Mouse (Mus musculus) cerebellum, adult 2 months (tissue): ENCODE results near the gene Tox3. TPM values are rescaled to one million over a fixed set of nuclear protein-coding genes. Genes with fewer than 3 reads are reported as not detected.
A peak's percentile ranks its signal among the peaks of the same experiment; 100 is the strongest.

Experiments used
- DNase-seq, 2 experiments: peaks; one replicate each; pipeline ENCODE4 v3.0.0; 2021
- H3K27ac ChIP-seq: fragments of 200-500 bp; 2 replicates; pipeline ENCODE4 v1.5.1; 2012; ENCODE audit warnings: low read length, control low read depth, inconsistent platforms; ENCODE audit not compliant: insufficient read depth
- H3K27me3 ChIP-seq: fragments of 200-500 bp; 2 replicates; pipeline ENCODE4 v1.6.1; 2012; ENCODE audit warnings: inconsistent platforms, mild to moderate bottlenecking, low read length, moderate library complexity; ENCODE audit not compliant: control insufficient read depth, insufficient read depth
- H3K4me1 ChIP-seq: fragments of 200-500 bp; 2 replicates; pipeline ENCODE4 v1.6.1; 2011; ENCODE audit warnings: low read length; ENCODE audit not compliant: control insufficient read depth, insufficient read depth
- H3K4me3 ChIP-seq: fragments of 200-500 bp; replicated peaks from 2 replicates; pipeline ENCODE3; 2011; ENCODE audit warnings: mild to moderate bottlenecking, low read depth, low read length, control low read depth; ENCODE audit not compliant: insufficient read depth
- CTCF ChIP-seq: fragments of 200-500 bp; IDR thresholded peaks from 2 replicates; pipeline ENCODE4 v1.5.1; 2011; ENCODE audit warnings: low read depth, mild to moderate bottlenecking, control low read depth, low read length, moderate library complexity, borderline replicate concordance; ENCODE audit not compliant: insufficient read depth
- POLR2A ChIP-seq: fragments of 200-500 bp; IDR thresholded peaks from 2 replicates; pipeline ENCODE4 v1.6.1; 2011; ENCODE audit warnings: low read length, control low read depth, borderline replicate concordance; ENCODE audit not compliant: insufficient read depth
- WGBS: fragments of 180-500 bp; shearing (Covaris S2); methylation state at CpG from one replicate; pipeline ENCODE4 v1.1.7; 2018; 5-methylcytosine and 5-hydroxymethylcytosine counted together
- polyA plus RNA-seq: library from polyadenylated mRNA; depleted of rRNA; stranded (reverse); fragments of >200 nt; gene quantifications from 2 replicates; pipeline ENCODE4 v1.2.3, GENCODE M21; 2012

The Tox3 gene
- polyA plus RNA-seq, 1 experiment: 2.9 TPM

- Histone ChIP-seq H3K27me3 (no peaks in the 10 kb centered on the region; the same call in 1 of the 2 replicates), H3K4me3 (no peak overlapping the region), H3K4me1 (no peaks in the 10 kb centered on the region), H3K27ac (no peak overlapping the region)
- no peak for TF ChIP-seq POLR2A
- no peak for TF ChIP-seq CTCF
- 37% methylated on average over 12 of the region's 12 CpGs for WGBS
- DNase-seq: no peak
Observed at GRCm38 (mm10) chr8:90302951-90303350, 45.2 kb downstream of the Tox3 start.

- DNase-seq: peak in 1 of 2 experiments; percentile 13
- WGBS: 15% methylated on average over 5 of the region's 5 CpGs
- no peak overlapping the region for H3K27ac ChIP-seq
- H3K27me3 ChIP-seq: no peaks in the 10 kb centered on the region; the same call in 1 of the 2 replicates
- no peak for TF ChIP-seq POLR2A
- TF ChIP-seq CTCF: no peak
- H3K4me3 ChIP-seq: no peak overlapping the region
- no peaks in the 10 kb centered on the region for H3K4me1 ChIP-seq
Observed at GRCm38 (mm10) chr8:90302252-90302651, 45.9 kb downstream of the Tox3 start.

- TF ChIP-seq CTCF: no peak
- TF ChIP-seq POLR2A: no peak
- Histone ChIP-seq H3K4me3 (no peak overlapping the region), H3K27me3 (no peaks in the 10 kb centered on the region; the same call in 1 of the 2 replicates), H3K4me1 (no peaks in the 10 kb centered on the region), H3K27ac (no peak overlapping the region)
- no peak for DNase-seq
- WGBS: 76% methylated on average over 5 of the region's 5 CpGs
Observed at GRCm38 (mm10) chr8:90301543-90301942, 46.6 kb downstream of the Tox3 start.

GRCm38 (mm10) chr8:90300973-90301372 is 47.2 kb downstream of the Tox3 start:
- no peaks in the 10 kb centered on the region; the same call in 1 of the 2 replicates for H3K27me3 ChIP-seq
- no peak for DNase-seq
- WGBS: 65% methylated on average over 2 of the region's 2 CpGs
- no peaks in the 10 kb centered on the region for H3K4me1 ChIP-seq
- no peak overlapping the region for H3K27ac ChIP-seq
- no peak overlapping the region for H3K4me3 ChIP-seq
- no peak for TF ChIP-seq POLR2A
- no peak for TF ChIP-seq CTCF

- Histone ChIP-seq H3K4me3 (no peak overlapping the region), H3K4me1 (no peaks in the 10 kb centered on the region), H3K27ac (no peak overlapping the region), H3K27me3 (no peaks in the 10 kb centered on the region; the same call in 1 of the 2 replicates)
- no peak for TF ChIP-seq CTCF
- TF ChIP-seq POLR2A: no peak
- DNase-seq: no peak
- 48% methylated on average over 3 of the region's 3 CpGs for WGBS
Observed at GRCm38 (mm10) chr8:90294061-90294460, 54.1 kb downstream of the Tox3 start.

GRCm38 (mm10) chr8:90290811-90291210 is 57.3 kb downstream of the Tox3 start:
- 93% methylated on average over 6 of the region's 6 CpGs for WGBS
- Histone ChIP-seq H3K27ac (no peak overlapping the region), H3K4me3 (no peak overlapping the region), H3K27me3 (no peaks in the 10 kb centered on the region; the same call in 1 of the 2 replicates), H3K4me1 (no peaks in the 10 kb centered on the region)
- DNase-seq: no peak
- TF ChIP-seq POLR2A (no peak), CTCF (no peak)

GRCm38 (mm10) chr8:90276722-90277121 is 71.4 kb downstream of the Tox3 start:
- Histone ChIP-seq H3K4me1 (no peaks in the 10 kb centered on the region), H3K27ac (no peak overlapping the region)
- 66% methylated on average over 9 of the region's 9 CpGs for WGBS

GRCm38 (mm10) chr8:90273182-90273581 is 75.0 kb downstream of the Tox3 start:
- Histone ChIP-seq H3K4me3 (no peak overlapping the region), H3K27me3 (no peaks in the 10 kb centered on the region; the same call in 1 of the 2 replicates), H3K4me1 (no peaks in the 10 kb centered on the region), H3K27ac (no peak overlapping the region)
- no peak for TF ChIP-seq POLR2A
- no peak for TF ChIP-seq CTCF
- DNase-seq: no peak
- 43% methylated on average over 7 of the region's 7 CpGs for WGBS

More at GRCm38 (mm10) chr8:90276722-90277121, 71.4 kb downstream of the Tox3 start:
- Histone ChIP-seq H3K27me3 (no peaks in the 10 kb centered on the region; the same call in 1 of the 2 replicates), H3K4me3 (no peak overlapping the region)
- TF ChIP-seq POLR2A: no peak
- TF ChIP-seq CTCF: no peak
- peak in 1 of 2 experiments; percentile 23 for DNase-seq
